Mouse (Mus musculus) bone marrow, adult 2 months (tissue): ENCODE data around the gene Agpat2. TPM values are rescaled to one million over a fixed set of nuclear protein-coding genes. Genes with fewer than 3 reads are reported as not detected.
A peak's percentile ranks its signal among the peaks of the same experiment; 100 is the strongest.

Experiments
- H3K27ac ChIP-seq: fragments of 200-500 bp; 2 replicates; pipeline ENCODE4 v1.5.1; 2012; ENCODE audit warnings: low read depth, mild to moderate bottlenecking, control low read depth, inconsistent platforms, low read length; ENCODE audit not compliant: control insufficient read depth, poor library complexity, insufficient read depth
- H3K4me1 ChIP-seq: fragments of 200-500 bp; 2 replicates; pipeline ENCODE4 v1.6.1; 2011; ENCODE audit warnings: low read length; ENCODE audit not compliant: control insufficient read depth, insufficient read depth
- H3K4me3 ChIP-seq: fragments of 200-500 bp; replicated peaks from 2 replicates; pipeline ENCODE3; 2011; ENCODE audit warnings: mild to moderate bottlenecking, low read depth, low read length, control low read depth; ENCODE audit not compliant: control insufficient read depth
- CTCF ChIP-seq: fragments of 200-500 bp; IDR thresholded peaks from 2 replicates; pipeline ENCODE4 v1.5.1; 2011; ENCODE audit warnings: low read length, control low read depth; ENCODE audit not compliant: control insufficient read depth, insufficient read depth
- POLR2A ChIP-seq: fragments of 200-500 bp; IDR thresholded peaks from 2 replicates; pipeline ENCODE4 v1.6.1; 2011; ENCODE audit warnings: low read depth, mild to moderate bottlenecking, control low read depth, low read length, borderline replicate concordance; ENCODE audit not compliant: control insufficient read depth
- WGBS: fragments of 180-500 bp; shearing (Covaris S2); methylation state at CpG from one replicate; pipeline ENCODE4 v1.1.7; 2018; 5-methylcytosine and 5-hydroxymethylcytosine counted together
- polyA plus RNA-seq: library from polyadenylated mRNA; stranded (reverse); fragments of >200 nt; gene quantifications from 2 replicates; pipeline ENCODE4 v1.2.4, GENCODE M21; 2011; ENCODE audit warnings: low replicate concordance; ENCODE audit not compliant: missing spikeins, insufficient read depth, insufficient read length

The Agpat2 gene
- polyA plus RNA-seq, 1 experiment, result 32.5 TPM

DNA sequence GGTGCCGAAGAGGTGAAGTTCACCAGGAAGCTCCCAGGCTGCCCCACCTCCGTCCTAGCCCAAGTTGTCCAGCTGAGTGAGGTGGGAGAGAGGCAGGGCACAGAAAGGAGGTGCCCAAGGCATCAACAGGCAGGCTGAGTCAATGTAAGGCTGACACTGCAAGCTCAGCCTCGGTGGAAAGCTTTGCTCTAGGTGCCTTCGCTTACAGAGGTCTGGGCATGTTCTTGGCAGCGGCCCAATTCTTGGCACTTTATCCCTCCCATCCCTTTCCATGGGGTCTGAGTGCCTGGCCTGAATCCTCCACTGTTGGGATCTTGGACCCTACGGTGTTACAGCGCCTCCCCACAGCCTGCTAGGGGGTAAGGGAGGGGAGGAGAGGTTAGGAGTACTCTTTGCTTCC, 21.5 kb downstream of the Agpat2 start:
- H3K27ac ChIP-seq, result no peak overlapping the region
- WGBS, result 57% methylated on average over 7 of the region's 7 CpGs
- no peak for TF ChIP-seq CTCF
- no peak for TF ChIP-seq POLR2A

DNA sequence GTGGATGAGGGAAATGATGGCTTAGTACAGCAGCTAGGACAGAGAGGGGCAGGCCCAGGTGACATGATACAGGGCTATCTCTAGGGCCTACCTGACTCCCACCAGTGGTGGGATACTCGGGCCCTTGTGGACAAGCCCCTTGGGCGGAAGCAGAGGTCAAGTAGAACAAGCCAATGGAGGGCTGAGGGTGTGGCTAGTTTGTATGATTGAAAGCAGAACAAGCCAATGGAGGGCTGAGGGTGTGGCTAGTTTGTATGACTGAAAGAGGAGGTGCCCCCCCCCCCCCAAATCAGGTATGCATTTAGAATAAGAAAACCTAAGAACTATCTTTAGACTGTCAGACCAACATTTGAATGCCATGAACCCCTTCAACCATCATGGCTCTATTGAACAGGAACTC, 22.0 kb downstream of the Agpat2 start:
- Histone ChIP-seq H3K4me1 (0 out of 2 replicates have a peak, but pooled peaks cover 2% of the 10 kb centered on the region), H3K27ac (no peak overlapping the region), H3K4me3 (no peak overlapping the region)
- TF ChIP-seq POLR2A, result no peak
- TF ChIP-seq CTCF, result no peak
- 52% methylated on average over 2 of the region's 2 CpGs for WGBS

More for the DNA sequence above, 21.5 kb downstream of the Agpat2 start:
- Histone ChIP-seq H3K4me3 (no peak overlapping the region), H3K4me1 (0 out of 2 replicates have a peak, but pooled peaks cover 2% of the 10 kb centered on the region)

DNA sequence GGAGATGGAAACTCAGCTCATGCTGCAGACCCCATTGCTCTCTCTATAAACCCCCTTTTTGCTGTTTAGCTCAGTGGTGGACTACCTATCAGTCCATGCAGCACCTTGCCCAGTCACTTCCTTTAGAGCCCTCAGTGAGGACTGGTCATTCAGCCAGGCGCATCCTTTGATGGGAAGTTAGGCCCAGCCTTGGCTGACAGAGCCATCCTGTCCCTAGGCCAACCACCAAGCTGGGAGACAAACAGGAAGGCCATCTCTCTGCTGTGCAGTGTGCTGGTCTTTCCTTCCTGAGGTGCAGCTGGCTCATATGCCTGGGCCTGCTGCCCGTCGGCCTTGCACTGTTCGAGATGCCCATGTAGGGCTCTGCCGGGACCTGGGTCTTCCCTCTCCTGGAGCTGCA, 23.5 kb downstream of the Agpat2 start:
- no peak for TF ChIP-seq CTCF
- TF ChIP-seq POLR2A, result no peak
- WGBS, result 30% methylated on average over 5 of the region's 5 CpGs
- Histone ChIP-seq H3K4me1 (no peaks in the 10 kb centered on the region), H3K4me3 (no peak overlapping the region), H3K27ac (no peak overlapping the region)

DNA sequence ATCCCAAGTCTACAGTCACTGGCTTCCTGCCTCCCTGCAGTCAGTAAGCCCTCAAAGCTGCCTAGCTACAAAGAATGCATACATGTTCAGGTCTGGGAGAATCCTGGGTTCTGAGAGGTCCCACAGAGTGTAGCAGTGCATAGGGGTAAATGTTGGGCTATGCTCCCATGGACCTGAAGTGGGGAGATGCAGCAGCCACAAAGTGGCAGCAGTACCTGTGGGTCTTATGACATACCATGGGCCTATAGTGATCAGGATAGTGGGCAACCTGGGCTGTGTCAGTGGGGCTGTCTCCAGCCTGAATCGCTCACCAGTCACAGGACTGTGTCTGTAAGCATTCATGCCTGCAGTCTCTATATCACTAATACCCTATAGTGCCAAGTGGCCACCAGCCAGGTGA, 24.5 kb downstream of the Agpat2 start, which contains the start of gene Egfl7:
TSS of gene Egfl7 (plus strand) at position 301 of the 400 bp plus-strand sequence.
- no peak for TF ChIP-seq CTCF
- no peak for TF ChIP-seq POLR2A
- 100% methylated on average over 1 of the region's 1 CpGs for WGBS
- Histone ChIP-seq H3K4me3 (no peak within 1 kb of the TSS), H3K4me1 (no peaks in the 10 kb centered on the region), H3K27ac (no peak within 1 kb of the TSS)

DNA sequence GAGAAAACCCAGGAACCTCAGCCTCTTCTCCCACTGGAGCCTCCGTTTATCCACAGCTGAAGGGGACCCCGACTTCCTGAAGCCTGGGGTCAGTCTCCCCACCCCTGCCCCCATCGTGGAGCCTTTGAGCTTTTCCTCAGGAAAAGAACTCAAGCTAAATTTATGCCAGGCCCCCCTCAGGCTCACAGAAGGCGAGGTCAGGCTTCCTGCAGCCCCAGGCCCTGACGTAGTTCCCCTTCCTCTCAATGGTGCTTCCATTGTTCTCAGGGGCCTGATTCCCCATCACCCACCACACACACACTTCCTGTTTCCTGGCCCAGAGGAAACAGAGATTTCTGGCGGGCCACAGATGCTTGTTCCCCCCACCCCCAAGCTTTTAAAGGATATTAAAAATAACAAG, 25.8 kb downstream of the Agpat2 start:
- TF ChIP-seq CTCF (no peak), POLR2A (no peak)
- Histone ChIP-seq H3K4me1 (no peaks in the 10 kb centered on the region; the same call in 1 of the 2 replicates), H3K4me3 (no peak overlapping the region), H3K27ac (0 out of 2 replicates have a peak overlapping the region, but pooled peaks have one; percentile 28)
- whole genome bisulfite sequencing, result 3% methylated on average over 6 of the region's 6 CpGs

DNA sequence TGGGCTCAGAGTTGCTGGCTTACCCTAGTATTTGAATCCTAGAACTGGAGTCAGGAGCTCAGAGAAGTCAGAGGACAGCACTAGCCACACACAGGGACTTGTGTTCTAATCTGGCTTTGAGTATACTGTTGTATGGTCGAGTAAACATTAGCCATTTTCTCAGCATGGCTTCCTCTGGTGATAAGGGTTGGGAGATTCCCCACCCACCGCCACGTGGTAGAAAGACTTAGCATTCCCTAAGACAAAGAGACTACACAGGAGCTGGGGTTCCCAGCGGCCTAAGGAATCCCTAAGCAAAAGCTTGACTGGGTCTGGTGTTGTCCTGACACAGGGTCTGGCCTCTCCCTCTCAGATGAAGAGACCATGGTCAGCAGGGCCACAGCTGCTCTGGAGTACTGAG, 27.8 kb downstream of the Agpat2 start:
- no peak overlapping the region for H3K4me3 ChIP-seq
- no peaks in the 10 kb centered on the region; the same call in 1 of the 2 replicates for H3K4me1 ChIP-seq
- TF ChIP-seq CTCF, result no peak
- TF ChIP-seq POLR2A, result no peak
- 58% methylated on average over 4 of the region's 4 CpGs for WGBS
- H3K27ac ChIP-seq, result no peak overlapping the region

DNA sequence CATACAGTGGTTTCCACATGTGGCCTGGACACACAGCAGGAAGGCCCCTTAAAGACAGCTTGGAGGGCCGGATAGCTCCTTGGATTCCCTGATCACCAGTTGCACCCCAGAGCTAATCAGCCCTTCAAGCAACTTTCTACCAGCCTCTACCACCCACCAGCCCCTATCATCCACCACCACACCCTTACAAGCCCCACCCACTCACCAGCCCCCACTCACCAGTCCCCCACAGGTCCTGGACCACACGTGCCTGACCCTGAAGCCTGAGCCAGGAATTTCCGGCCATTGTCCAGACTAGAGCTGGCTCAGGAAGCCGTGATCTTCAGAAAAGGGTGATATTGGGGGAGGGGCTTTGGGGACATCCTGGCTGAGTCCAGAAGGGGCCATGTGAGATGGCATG, 28.4 kb downstream of the Agpat2 start:
- H3K27ac ChIP-seq, result no peak overlapping the region
- 57% methylated on average over 4 of the region's 4 CpGs for WGBS
- TF ChIP-seq POLR2A, result no peak
- TF ChIP-seq CTCF, result no peak
- no peaks in the 10 kb centered on the region; the same call in 1 of the 2 replicates for H3K4me1 ChIP-seq
- no peak overlapping the region for H3K4me3 ChIP-seq

DNA sequence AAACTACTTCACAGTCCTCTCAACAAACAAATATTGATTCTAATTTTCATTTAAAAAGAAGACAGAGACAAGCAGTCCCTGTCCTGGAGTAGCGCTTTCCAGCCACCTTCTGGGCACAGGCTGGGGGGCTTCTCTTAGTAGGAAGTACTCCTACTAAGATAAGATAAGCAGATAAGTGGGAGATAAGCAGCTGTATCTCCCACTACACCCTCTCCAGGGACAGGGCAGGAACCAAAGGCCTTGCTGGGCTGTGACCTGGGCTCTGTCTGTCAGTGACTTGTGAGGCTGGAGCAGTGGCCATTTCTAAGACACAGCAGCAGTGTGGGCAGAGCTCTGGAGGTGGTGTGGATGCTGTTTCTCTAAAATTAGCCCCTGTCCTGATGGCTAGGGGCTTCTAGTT, 28.8 kb downstream of the Agpat2 start:
- H3K4me3 ChIP-seq, result no peak overlapping the region
- TF ChIP-seq CTCF, result no peak
- no peak for TF ChIP-seq POLR2A
- no peak overlapping the region for H3K27ac ChIP-seq
- no peaks in the 10 kb centered on the region; the same call in 1 of the 2 replicates for H3K4me1 ChIP-seq
- WGBS, result 73% methylated on average over 1 of the region's 1 CpGs

DNA sequence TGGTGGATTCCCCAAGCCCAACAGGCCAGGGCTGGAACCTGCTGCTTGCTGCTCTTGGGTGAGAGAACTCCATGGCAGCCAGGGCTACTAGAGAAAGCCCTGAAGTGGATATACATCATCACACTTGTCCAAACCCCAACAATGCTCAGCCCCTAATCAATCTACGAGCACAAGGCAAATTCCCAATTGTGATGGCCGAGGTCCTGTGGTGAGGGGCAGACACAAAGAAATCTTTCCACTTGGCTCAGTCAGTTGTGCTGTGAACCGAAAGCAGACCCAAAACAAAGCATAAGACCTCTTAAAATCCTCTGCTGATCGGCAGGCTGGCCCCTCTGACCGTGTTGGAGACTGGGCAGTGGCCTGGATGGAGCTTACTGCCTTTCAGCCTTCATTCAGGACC, 29.4 kb downstream of the Agpat2 start:
- 77% methylated on average over 5 of the region's 5 CpGs for WGBS
- Histone ChIP-seq H3K27ac (no peak overlapping the region), H3K4me1 (no peaks in the 10 kb centered on the region; the same call in 1 of the 2 replicates), H3K4me3 (no peak overlapping the region)
- TF ChIP-seq POLR2A (no peak), CTCF (no peak)
